Mouse (Mus musculus) T-cell, adult 2 months (primary cell): ENCODE measurements at regions not wholly inside any gene's neighbourhood (a gene's known extent, or its start where the extent isn't known, plus 50 kb on each side); places are given as distances from the start of the nearest gene placed in this dataset.
"Not testable (repeated sequence)": the region's sequence is repeated elsewhere in the genome, so short reads cannot be mapped to it uniquely, and the experiment has no call there.

Experiments
- DNase-seq: peaks from one replicate; pipeline ENCODE4 v3.0.0; 2022; ENCODE audit warnings: low spot score

DNA sequence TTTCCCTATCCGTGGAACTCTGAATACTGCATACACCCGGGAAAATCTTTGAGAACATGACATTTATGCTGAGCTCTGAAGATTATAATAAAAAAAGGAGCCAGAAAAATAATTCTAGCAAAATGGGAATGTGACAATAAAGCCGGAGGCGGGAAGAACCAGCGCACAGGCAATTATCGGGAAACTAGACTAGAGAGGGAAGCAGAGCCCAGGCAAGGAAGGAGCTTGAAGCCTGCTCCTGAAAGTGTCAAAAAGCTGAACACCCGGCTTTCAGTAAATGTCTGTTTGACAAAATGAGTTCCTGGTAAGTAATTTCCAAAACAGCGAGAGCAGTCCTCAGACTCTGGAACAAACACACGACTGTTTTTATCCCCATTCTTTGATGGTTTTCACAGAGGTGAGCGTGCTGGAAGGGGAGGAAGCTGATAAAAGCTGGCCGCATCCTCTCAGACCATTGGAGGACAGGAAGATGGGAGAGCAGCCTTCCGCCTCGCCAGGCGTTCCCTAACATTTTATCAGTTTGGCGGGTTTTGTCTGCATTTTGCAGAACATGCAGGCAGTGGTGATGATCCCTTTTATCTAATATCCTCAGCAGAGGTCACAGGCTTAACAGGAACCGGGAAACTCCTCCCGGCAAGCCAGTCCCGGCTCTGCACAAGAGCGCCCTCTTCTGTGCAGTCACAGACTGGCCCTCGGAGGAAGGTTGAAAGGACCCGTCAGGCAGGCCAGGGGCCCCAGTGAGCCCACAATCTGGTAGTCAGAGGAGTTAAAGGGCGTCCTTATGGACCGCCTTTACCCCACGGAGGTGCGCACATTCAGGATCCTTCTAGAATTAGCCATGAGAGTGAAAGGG, 201.3 kb upstream of the 1700056E22Rik start:
- peak; percentile 47 for DNase-seq

DNA sequence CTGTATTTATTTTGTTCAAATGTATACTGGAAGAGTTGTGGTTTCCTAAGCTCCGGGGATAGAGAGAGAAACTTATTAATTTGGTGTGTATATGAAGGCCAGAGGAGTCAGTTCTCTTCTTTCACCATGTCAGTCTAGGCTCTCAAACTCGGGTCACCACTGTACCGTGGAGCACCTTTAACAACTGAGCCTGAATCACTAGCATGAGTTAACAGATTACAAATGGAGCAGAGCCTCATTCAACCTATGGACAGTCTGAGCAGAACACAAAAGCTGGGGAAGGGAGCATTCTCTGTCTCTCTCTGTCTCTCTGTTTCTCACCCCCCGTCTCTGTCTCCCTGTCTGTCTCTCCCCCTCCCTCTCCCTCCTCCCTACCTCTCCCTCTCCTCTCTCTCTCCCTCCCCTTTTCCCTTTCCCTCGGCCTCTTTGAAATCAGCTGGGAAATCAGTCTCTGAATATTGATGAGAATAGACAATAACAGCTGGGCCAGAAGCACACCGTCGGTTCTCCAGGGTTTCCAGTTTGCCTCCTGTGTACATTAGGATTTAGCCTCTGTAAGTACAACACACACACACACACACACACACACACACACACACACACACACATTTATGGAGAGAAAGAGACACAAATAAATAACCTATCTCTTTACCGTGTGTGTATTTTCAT, 200.4 kb upstream of the 1700056E22Rik start:
- DNase-seq, result no peak

DNA sequence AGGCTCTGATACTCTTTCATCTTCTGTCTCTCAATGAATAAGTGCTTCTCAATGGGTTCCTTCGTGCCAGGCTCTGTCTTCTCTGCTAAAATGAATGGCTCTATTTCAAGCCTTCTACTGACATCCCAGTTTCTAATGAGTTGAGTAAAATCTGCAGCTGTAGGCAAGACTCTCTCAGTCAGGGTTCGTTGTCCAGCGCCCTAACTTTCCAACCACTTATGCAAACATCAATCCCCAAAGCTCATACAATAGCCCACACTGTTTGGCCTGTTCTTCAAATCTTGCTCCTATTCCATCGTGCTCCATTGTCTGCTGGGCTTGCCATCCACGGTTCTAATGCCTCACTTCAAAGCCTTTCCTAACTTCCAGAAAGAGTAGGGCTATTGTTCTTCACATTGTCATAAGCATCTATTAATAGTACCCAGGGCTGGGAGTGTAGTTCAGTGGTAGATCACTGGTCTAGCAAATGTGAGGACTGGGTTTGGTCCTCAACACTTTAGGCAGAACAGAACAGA, 199.7 kb upstream of the 1700056E22Rik start:
- DNase-seq, result no peak

DNA sequence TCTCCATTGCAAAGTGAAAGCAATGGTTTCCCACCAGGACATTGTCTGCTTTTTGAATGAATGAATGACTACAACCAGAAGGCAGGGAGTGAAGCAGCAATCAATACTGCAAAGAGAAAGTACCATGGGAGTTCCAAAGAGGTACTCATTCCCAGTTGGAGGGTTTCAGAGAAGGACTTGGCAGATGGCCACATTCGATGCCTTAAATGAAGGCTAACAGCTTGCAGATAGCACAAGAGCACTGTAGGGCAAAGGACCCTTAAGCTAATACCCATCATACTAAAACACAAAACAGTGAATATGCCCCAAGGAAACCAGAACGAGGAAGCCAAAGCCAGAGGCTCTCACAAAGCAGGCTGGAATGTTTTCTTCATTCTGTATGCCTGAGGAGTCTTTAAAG, 188.2 kb upstream of the 1700056E22Rik start:
- DNase-seq, result no peak

DNA sequence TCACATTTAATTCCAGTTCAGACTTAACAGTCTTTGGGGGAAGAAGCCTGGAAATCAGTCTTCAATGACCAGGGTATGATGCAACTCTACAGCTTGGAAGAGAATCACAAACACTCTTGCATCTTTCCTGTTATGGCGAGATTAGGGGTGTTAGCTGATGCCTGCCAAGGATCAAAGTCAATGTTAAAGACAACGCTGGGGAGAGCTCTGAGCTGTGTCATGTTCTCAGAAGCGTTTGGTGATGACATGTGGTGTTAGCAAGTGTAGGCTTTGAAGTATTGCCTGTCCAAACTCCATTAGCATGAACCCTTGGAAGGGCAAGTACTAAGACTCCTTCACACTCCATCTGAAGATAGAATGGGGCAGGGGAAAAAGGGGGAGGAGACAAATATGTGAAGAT, 187.7 kb upstream of the 1700056E22Rik start:
- no peak for DNase-seq

DNA sequence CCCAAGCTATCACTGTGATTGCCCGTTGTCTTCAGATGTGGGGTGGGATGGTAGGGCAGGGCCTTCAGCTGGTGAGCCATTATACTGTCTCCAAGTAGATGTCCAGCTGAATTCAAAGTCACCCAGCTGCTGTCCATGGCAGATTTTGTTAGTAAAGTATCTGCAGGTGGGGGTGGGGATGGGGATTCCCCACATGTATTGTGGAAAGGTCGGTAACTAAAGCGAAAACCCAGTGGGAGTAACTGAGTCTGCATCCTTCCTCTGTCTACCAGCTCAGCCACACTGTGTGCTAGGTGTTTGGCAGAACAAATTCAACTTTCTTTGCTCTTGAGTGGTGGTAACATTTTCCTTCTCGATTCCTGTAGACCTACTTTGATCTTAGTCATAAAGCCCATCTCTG, 163.2 kb upstream of the 1700056E22Rik start:
- DNase-seq, result no peak

DNA sequence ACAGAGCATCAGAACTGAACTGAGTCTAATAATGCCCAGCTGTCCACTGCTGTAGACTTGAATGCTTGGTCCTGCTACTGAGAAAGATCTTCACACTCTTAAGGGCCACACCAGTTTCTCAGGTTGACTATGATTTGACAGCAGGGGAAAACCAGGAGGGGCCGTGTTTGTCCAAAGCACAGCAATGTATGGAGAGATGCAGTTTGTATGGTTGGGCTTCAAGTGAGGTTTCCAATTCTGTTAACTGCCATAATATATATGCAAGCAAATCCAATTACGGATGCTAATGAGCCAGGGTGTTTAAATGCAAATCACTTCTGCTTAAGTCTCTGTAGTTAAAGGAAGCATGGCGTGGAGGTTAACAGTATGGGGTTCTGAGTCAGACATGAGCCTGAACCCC, 157.2 kb upstream of the 1700056E22Rik start:
- no peak for DNase-seq

DNA sequence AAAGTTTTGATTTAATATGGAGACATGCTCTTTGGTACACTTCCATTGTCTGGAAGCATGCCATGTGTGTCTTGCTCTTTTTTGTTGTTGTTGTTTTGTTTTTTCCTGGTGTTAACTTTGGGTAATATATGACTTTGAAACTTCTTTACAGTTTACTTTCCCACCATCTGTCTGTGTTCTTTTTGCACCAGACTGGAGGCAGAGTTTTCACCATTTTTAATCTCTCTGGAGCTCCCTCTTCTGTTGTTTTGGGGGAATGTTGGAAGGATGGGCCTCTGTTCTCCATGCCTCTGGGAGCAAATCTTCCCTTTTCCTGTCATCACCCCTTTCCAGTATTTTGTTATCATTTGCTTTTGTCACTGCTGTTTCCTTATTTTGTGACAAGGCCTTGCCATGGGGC, 153.5 kb upstream of the 1700056E22Rik start:
- DNase-seq, result no peak

DNA sequence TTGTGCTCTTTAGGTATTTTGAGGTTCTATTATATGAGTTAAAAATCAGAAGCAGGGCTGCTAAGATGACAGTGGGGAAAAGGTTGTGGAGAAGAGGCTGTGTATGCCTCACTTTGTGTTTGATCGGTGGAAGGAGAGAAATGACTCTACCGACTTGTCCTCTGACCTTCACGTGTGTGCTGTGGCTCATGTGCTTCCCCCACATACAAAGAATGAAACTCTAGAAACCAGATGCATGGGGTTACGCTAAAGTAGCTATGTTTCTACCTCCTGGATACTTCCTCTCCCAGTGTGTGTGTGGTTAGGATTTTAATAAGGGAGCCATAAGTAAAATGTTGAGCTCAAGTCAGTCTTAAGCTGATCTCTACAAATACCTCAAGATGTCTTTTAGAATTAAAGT, 148.1 kb upstream of the 1700056E22Rik start:
- no peak for DNase-seq

DNA sequence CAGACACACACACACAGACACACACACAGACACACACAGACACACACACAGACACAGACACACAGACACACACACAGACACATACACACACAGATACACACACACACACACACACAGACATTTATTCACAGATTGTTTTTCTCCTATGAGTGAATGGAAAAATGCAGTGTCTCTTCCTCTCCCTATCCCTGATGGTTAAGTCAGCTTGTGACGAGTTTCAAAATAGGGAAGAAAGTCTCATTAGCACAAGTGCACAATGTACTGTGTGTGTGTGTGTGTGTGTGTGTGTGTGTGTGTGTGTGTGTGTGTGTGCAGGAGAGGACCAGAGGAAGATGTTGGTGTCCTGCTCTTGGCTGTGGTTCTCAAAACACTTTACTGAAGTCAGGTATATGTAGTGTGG, 140.3 kb upstream of the 1700056E22Rik start:
- DNase-seq, result not testable (repeated sequence)

DNA sequence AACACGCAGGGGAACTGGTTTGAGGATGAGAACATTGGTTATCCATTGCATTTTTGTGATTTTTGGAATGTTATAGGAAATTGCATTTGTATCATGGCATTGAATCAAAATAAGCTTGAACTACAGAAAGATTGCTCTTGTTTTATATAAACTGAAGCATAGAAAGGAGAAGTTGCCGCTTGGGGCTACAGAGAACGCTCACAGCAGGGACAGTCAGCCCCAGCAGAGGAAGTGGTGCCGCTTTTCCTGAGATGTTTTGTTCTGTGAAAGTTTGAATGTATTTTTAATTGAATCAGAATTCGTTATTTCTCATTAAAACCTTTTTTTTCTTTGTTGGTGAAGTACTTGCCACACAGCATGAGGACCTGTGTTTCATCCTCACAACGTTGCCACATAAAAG, 139.6 kb upstream of the 1700056E22Rik start:
- DNase-seq, result no peak

DNA sequence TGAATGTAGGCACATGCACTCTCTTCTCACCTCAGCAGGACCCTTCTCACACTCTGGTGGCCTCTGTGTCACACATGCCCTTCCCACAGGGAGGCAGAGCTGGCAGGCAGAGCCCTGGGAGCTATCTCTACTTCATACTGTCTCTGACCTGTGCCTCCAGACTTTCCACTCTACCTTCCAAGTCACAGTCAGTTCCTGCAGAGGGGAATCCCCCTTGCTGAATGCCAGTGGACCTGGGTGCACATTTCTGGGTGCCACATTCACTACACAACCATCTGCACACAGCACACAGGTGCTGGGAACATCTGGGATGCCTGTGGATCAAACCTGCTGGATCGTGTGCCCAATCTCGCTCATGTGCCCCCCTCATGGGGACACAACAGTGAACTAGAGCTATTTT, 138.9 kb upstream of the 1700056E22Rik start:
- no peak for DNase-seq

DNA sequence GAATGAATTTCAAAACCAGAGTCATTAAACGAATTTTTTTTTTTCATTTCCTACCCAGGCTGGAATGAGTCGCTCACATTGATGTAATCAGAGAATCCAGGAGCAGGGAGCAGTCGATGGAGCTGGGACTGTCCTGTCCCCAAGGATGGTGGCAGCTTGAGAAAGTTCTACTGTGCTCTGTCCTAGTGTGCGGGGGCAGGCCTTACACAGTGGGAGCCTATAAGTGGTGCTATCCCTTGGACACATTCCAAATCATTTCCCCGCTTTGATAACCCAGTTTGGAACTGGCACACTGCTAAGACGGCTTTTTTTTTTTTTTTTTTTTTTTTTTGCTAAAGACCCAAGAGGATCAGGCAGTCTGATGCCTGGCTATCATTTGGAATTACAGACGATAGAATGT, 137.5 kb upstream of the 1700056E22Rik start:
- DNase-seq, result no peak

DNA sequence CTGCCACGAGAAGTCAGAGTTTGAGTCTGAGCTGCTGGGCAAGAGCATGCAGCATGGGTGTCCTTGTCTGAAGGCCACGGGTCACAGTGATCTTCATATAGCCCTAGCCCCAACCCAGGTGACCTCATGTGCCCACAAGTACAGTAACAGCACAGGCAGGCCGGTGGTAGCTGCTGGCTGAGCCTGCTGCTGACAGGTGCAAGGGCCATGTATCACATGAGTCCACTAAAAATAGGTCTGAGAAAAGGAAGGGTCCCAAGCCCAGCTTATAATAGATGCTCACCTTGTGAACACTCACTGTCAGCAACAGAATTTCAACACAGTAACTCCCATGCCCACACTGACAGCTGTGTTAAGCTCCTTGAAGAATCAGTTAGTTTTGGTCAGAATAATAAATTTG, 136.8 kb upstream of the 1700056E22Rik start:
- DNase-seq, result no peak

DNA sequence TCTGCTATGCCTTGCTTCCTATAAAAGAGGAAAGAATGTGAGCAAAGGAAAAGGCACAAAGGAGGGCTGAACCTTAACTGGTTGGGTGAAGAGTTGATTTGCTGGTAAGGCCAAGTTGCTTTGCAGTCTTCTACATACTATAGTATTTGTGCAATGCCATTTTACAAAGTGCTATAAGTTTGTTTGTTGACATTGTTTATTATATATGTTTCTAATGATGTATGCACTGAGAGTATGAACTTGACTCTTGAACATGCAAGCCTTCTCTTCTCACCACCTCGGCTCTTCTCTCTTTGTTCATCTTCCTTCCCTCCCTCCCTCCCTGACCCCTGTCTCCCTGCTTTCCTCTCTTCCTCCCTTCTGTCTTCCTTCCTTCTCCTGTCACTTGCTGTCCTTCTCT, 135.9 kb upstream of the 1700056E22Rik start:
- no peak for DNase-seq

DNA sequence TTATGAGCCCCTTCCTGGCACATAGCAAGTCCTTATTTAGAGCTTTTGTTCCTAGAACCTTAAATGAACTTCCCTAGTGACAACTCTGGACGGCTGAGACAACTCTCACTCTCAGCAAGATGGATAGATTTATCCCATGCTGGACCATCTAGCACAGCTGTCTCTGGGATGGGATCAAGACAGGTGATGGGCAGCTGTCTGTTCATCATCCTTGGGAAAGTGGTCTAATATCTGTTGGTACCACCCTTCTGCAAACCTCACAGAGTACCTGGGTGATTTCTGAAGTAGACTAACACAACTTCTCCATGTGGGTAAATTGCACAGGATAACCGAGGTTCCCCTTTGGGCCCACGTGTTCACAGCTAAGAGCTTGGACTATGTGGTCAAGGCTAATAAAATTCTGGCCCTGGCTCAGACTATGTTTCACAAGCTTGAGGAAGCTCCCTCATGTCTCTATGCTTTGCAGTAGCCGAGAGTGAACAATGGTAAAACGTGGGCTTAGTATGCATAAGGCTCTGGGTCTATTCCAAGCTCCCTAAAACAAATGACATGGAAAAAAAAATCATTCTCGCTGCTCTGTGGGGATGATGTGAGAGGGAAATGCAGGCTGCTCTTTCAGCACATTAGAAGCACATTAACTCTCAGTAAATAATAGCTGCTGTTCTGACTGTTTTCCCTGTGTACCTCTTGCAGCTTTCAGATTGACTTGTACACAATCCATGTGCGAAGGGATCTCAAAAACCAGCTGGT, 135.1 kb upstream of the 1700056E22Rik start:
- DNase-seq, result no peak

DNA sequence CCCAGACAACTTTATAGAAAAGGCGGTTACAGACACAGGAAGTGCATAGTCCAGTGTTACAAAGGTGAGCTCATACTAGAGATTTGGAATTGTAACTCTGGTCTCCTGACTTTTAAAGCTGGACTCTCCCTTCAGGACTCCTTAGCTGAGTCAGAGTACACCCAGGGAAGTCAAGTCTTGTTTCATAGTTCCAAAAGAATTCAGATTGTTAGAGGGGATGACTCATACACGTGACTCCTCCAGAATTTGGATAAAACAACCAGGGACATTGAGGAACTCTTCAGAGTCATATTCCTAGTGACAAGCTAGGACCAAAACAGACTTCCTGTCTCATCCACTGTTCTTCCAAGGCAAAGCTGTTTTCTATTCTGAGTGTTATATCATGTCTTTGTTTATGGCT, 132.8 kb upstream of the 1700056E22Rik start:
- DNase-seq, result no peak

DNA sequence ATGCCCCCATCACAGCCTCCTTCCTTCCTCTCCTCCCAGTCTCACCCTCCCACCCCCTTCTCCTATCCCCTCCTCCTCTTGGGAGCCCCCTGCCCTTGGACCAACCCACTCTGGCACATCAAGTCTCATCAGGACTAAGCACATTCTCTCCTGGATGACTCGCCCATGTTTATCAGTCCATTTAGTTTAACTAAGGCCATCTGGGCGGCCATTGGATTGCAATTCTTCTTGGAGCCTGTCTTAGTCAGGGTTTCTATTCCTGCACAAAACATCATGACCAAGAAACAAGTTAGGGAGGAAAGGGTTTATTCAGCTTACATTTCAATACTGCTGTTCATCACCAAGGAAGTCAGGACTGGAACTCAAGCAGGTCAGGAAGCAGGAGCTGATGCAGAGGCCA, 128.4 kb upstream of the 1700056E22Rik start:
- DNase-seq, result not testable (repeated sequence)

DNA sequence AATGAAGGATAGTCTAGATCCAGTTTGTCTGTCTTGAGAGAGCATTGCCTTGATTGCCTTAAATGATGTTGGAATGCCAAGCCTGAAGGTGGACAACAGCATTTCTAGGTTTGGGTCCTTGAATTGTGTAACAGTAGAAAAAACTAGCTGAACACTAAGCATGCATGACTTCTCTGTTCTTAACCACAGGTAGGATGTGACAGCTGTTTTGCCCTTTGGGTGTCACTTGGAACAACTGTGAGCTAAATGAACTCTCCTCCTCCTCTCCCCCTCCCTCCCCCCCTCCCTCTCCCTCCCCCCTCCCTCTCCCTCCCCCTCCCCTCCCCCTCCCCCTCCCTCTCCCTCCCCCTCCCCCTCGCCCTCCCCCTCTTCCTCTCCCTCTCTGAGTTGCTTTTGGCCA, 113.6 kb upstream of the 1700056E22Rik start:
- DNase-seq, result no peak

DNA sequence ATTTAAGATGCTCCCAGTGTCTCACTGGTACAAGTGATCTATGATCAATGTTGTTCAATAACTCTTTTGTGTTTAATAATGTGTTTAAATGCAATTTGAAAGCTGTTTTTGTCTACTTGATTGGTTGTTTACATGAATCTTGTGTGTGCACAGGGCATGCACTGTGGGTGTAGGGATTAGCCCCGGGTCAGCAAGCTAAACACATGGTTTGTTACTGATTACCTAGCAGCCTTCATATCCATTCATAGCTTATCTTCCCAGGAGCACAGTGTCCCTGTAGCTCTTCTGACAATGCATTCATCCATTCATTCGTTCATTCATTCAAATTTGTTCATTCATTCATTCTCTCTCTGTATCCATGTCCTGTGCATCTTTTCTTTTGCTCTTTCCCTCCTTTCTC, 108.9 kb upstream of the 1700056E22Rik start:
- no peak for DNase-seq

DNA sequence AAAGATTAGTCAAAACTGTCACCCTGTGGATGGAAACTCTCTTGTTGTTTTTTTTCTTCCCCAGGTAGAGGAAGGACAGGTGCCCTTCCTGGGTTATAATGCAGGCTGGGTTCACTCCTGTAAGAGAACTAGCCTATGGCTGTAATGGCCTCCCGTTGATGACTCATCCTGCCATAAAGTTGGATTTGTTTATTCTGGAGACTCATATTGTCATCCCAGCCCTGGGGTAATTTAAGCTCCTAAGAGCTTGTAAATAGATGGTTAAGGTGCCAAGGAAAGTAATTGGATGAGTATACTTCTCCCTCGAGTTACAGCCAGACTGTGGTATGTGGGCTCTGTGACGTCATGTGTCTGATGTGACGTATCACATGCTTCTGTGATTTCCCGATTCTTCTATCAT, 106.4 kb upstream of the 1700056E22Rik start:
- DNase-seq, result no peak

DNA sequence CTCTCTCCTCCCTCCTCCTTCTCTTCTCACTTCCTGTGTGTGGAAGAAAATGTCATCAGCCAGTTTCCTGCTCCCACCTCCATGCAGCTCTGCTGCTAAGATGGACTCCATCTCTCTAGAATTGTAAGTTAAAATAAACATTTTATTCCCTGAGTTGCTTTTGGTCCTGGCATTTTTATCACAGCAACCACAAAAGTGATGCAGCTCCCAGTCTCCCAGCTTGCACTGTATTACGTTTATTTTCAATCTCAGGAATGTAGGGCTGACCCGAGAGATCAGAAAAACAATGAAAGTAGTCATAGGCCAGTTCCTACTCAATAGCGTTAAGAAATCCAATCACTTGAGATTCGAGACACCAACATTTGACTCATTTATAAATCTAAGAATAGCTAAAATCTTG, 106.0 kb upstream of the 1700056E22Rik start:
- no peak for DNase-seq

DNA sequence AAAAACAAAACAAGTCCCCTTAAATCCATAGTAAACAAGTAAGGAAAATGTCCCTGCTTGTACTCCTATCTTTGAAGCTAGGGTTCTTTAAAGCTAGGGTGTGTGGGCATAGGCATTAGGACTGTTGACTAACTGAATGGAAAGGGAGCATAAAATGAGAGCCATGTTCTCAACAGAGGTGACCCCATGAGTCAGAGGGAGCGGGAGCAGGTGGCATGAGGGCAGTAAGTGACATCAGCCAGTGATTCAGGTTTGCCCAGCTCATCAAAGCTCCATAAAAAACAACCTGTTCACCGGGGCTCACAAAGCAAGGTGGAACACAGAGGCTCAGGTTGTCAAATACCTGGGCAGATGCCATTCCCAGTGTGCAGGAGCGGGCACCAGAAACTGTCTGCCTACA, 104.6 kb upstream of the 1700056E22Rik start:
- DNase-seq, result no peak
